Mouse (Mus musculus) 416B (cell line): ENCODE measurements around the gene Sertad3.

Source experiments
- DNase-seq: peaks from one replicate; pipeline ENCODE4 v3.0.0; 2011; ENCODE audit warnings: low read depth

Sertad3 gene

DNA sequence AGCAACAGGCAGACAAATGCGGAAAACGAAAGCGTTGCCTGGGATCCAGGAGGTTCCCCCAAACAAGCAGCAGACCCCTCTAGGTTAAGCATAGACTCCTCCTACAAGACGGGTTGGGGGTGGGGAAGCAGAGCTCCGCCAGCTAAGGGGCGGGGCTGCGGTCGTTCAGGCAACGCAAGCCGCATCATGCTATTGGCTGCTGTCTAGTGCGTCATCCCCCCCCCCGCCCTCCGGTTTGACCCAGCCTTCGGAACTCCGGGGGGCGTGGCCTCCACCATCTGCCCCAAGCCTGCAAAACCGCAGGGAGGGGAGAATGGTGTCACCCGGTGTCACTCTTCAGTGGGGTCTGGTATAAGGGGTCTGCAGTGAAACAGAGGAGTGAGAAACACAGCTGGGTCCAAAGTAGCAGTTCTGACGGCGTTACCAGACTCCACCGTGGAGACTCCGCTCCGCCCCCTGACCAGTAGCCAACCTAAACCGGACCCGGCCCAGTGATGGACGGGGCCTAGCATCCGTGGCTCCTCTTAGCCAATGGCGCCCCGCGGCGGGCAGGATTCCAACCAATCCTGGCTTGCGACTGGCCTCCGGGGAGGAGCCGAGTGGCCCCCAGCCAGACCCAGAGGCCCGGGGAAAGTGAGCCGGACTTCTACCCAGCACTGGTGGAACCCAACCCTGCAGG lies at the start of gene Sertad3:
Gene Sertad3 (plus strand): TSS at position 613 of the 679 bp plus-strand sequence.
- peak; percentile 99 for DNase-seq

DNA sequence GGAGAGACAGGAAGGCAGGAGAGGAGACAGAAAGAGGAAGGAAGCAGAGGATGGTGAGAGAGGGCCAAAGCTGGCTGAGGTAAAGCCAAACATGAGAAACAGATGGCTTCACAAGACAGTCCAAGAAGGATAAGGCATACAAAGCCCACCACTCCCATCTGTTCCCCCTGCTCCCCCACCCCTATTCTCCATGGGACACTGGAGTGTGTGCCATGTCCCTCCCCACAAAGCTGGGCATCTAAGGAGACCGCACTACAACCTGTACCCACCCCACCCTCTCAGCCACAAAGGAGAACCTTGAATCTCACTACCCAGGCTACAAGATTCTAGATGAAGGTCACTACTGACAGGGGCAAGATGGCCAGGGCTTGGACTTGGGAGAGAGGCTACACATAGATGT lies 46.2 kb upstream of the Sertad3 start:
- DNase-seq: no peak

DNA sequence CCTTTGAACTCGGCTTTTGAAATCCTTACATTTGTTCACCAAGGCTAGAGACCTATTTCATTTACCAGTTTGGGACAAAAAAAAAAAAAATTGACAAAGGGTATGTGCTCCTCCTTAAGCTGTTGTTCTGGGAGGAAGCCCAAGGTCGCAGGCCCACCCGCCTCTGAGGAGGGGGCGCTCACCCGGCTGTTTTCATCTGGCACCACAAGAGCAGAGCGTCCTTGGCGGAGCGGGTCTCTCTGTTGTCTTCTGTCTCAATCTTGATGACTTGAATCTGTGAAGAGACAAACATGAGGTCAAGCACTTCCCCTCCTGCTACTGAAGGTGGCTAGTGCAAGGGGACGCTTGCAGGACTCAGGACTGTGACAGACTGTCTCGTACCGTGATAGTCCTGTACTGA lies 45.6 kb upstream of the Sertad3 start:
- no peak for DNase-seq

DNA sequence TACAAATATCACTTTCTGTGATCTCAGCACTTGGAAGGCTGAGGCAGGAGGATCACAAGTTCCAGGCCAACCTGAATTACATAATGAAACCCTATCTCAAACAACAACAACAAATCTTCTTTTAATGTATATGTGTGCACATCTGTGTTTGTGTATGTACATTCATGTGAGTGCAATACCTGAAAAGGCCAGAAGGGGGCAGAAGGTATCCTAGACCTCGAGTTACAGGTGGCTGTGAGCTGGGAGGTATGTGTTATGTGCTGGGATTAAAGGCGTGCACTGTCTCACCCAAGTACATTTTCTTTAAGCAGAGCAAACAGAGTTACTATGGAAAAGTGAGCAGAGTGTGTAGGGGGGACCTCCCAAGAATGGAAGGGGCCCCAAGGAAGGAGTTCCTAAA lies 44.4 kb upstream of the Sertad3 start:
- DNase-seq: no peak

DNA sequence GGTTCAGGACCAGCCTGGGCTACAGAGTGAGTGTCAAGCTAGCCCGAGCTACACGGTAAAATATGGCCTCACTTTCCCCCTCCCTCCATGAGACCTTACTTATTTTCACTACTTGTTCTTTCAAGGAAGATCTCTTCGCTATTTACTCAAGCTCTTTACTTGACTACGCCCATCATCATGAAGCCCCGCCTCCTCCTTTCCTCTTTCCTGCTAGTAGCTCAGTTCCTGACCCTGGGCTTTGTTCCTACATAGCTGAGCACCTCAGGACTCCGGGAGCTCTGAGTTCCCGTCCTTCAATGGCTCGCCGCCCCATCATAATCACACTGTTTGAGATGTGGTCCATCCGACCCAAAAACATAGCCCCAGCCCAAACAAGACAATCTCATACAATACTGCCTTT lies 40.2 kb upstream of the Sertad3 start:
- DNase-seq: no peak

DNA sequence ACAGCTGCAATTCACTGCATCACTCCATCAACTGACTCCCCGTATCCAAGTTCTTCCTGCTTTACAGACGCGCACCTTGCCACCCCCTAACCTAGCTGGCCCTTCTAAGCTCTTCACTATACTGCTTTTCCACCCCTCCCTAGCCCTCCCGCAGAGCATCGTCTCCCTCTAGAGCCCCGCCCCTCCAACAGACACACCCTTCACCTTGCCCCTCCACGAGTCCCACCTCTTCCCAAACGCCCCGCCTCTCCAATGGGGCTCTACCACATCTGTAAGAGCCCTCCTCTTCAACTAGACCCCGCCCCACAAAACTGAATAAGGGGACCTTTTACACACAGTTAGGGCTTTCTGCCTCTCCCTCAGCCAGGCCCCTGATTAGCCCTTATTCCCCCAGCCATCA lies 39.8 kb upstream of the Sertad3 start:
- peak; percentile 38 for DNase-seq

DNA sequence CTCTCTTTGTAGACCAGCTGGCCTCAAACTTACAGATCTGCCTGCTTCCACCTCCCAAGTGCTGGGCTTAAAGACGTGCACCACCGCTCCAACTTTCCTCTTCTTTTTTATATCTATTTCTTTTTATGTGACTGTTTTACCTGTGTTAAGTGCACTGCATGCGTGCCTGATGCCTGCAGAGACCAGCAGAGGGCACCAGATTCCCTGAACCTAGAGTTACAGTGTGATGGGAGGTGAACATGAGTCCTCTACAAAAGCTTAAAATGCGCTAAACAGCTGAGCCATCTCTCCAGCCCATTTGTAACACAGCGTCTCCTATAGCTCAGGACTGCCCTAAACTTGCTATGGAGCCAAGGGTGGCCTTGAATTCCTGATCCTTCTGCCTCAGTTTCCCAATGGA lies 36.0 kb upstream of the Sertad3 start:
- DNase-seq: peak; percentile 82

DNA sequence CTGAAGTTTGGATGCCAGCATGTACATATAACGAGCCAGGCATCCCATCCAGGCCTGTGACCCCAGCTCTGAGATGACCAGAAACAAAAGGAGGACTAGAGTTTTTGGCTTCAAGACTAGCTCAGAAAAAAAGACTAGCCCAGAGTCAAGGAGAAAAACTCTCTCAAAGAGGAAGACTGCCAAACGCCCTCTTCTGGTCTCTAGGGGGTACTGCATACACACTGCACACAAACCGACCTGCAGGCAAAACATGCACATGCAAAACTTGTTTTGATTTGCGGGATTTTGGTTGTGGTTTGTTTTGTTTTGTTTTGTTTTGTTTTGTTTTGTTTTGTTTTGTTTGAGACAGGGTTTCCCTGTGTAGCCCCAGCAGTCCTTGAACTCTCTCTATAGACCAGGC lies 33.6 kb upstream of the Sertad3 start:
- no peak for DNase-seq

DNA sequence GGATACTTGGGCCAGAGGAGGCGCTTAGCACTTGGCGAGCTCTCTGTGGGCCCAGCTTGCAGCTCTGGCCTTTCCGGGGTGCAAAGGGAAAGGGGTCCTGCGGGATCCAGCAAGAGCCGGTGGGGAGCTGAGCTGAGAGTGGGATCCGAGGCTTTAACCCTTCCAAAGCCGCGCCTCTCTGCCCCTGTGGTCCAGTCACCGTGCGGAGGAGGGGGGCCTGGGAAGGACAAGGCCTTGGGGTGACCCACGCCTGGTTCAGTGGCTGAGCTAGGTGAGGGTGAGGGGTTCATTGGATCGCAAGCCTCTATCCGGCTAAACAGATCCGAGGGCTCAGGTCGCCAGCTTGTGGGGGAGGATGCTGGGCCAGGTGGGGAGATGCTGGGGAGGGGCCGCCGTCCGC lies 27.5 kb upstream of the Sertad3 start:
- DNase-seq: no peak

DNA sequence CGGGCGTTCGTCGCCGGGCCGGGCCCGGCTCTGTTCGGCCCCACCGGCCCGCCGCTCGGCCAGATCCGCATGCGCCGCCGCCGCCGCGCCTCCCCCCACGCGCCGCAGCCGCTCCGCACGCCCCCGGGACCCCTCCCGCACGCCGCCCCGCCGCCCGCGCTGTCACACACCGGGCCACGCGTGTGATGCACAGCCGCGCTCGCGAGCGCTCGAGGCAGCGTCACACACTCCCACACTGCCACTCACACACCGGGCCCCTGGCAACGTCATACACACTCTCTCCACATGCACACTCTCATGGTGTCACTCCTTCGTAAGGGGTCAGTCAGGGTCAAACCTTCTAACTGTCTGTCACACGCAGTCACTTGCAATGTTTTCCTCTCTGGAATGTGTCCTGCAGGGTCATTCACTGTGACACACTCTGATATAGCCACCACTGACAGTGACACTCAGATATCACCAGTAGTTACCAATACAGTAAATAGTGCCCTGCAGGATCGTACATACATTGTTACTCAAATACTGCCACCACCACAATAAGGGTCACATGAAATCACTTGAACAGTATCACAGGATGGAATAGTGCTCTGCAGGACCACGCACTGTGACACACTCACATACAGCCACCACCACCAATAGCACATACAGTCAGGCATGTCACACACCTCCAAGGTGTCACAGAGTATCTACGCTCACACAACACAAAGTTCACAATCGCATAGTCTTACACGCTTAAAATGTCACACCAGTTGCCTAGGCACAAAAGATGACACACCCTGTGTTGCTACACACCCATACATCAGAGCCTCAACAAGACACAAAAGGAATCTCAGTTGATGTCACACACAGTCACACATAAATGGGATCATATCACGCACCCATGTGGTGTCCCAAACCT lies 26.8 kb upstream of the Sertad3 start:
- DNase-seq: no peak

DNA sequence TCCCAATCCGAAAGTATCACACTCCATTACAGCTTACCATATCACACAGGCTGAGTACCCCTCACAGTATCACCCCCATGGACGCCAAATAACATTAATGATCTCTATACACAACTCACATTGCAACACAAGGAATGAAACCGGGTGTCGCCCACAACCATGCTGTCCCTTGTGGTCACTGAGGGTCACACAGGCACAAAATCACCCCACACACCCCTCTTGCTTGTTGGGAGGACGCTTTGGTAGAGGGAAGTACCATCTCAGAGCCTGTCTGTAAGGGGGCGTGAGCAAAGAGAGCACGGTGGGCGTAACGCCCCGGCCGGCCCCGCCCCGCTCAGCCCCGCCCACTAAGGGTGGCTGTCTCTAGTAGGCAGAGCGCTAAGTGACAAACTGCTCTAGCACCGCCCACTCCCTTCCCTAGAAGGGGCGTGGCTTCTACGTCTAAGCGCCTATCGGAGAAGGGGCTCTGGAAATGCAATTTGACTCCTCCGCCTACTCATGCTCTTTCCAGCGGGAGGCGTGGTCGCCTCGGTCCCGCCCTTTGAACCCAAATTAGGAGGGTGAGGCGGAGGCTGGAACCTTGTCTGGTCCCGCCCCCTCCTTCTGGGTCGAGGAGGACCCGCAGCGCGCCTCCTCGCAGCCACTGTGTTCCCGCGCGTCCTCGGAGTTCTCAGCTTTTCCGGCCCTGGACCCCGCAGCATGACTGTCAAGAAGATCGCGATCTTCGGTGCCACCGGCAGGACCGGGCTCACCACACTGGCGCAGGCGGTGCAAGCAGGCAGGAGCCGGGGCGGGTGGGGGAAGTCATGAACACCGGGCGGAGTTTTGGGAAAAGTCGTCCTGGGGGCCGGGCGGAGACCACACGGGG lies 25.9 kb upstream of the Sertad3 start, which contains the start of the genes Sptbn4 and Blvrb:
Gene Sptbn4 (minus strand): TSS at position 268 of the 868 bp plus-strand sequence.
Gene Blvrb (plus strand): TSS at position 560 of the 868 bp plus-strand sequence.
- DNase-seq: peak; percentile 100

DNA sequence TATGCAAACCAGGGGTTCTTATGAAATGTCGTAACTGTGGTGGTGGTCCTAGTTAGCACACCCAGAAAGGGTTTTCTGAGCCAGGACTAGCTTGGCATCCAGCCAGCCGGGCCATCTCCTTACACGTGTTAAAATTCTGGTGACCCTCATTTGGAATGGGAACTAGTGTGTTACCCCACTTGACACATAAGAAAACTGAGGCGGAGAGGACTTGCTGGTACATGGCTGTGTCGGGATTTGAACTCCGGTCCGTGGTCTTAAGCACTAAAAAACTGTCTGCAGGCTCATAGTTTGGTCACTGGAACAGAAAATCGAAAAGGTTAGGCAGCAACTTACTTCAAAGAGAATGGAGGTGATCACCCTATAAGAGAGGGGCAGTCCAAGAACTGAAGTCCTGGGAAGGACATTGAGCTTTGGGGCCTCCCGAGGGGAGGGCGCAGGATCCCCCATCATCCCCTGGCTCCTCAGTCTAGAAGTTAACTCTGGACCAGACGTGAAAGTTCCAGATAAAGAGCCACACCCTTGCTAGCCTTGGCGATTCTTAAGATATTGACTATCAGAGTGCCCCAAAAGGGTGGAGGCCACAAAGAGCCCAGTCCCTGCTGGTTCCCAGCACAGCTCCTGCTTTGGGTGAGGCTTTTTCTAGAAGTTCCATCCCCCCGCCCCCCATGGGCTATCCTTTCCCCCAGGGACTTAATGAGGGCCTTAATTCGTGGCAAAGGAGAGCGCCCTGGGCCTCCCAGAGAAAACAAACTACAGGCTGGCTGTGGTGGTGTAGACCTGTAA lies 25.0 kb upstream of the Sertad3 start:
- peak; percentile 58 for DNase-seq

DNA sequence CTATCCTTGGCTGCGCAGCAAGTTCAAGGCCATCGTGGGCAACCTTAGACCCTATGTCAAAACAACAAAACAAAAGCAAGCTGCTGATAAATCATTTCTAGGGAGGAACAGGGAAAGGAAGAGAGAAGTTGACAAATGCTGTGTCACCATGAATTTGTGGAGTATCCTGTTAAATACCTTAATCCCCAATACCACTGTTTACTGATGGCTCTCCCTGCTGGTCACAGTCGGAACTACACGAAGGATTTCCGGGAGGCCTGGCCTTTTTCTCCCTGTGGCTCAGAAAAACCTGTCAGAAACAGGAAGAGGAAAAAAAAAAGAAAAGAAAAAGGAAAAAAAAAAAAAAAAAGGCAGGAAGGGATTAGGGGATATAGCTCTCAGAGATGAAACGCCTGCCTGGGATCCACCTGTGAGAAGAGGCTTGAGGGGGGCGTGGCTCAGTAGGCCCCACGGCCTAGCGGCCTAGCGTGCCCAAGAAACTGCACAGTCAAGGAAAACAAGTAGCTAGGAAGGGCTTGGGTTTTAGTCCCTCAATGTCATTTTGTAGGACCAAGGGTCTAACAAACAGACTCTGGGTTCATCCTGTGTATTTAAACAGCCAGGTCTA lies 24.2 kb upstream of the Sertad3 start:
- DNase-seq: peak; percentile 80

DNA sequence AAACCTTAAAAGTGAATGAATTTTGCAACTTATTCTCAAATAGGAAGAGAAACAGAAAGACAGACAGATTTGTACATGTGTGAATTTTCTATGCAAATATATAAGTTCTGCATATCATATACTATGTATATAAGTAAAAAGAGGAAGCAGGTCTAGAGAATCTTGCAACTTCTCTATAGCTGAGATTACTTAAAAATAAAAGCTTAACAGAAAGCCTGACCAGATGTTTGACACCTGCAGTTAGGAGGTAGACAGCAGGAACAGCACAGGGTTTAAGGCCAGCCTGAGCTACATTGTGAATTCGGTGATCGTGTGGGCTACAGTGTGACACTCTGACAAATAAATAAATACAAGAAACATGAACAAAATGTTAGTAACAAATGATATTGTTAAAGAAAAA lies 22.2 kb upstream of the Sertad3 start:
- DNase-seq: no peak

DNA sequence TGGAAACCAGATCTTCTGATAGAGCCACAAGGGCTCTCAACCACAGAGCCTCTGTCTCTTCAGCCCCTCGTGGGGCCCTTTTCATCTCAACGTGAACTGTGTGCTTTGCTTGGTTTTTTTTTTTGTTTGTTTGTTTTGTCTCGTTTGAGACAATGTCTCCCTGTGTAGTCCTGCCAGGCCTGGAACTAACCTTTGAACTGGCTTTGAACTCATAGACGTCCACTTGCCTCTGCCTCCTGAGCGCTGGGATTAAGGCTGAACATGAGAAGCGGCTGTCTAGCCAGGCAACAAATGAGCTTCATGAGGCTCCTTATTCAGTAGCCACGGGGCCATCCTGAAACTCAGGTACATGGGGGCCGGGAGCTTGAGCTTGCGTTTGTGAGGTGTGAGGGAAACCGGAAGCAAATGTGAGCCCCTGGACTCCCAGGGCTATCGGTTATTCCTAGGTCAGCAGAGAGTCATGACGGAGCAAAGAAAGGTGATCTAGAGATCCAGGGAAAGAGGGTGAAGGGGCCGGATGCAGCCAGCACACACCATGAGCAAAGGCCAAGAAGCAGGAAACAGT lies 21.3 kb upstream of the Sertad3 start:
- DNase-seq: no peak

DNA sequence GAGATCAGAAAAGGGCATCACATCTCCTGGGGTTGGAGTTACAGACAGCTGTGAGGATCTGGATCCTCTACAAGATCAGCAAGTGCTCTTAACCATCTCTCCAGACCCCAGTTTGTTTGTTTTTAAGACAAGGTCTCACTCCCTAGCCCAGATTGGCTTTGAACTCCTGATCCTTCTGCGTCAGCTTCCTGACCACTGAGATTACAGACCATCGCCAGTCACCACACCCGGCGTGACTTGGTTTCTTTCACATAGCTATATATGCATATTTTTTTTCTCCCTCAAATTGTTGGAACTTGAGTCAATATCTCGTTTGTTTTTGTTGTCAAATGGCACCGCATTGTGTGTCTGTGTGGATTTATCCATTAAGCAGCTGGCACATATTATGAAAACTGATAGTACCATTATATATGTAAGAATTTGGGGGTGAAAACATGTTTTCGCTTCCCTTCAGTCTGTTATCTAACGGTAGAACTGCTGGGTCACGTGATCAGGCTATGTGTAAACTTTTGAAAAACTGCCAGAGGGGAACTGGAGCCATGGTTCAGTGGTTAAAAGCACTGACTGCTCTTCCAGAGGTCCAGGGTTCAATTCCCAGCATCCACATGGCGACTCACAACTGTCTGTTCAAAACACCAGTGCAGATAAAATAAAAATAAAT lies 19.0 kb upstream of the Sertad3 start:
- peak; percentile 56 for DNase-seq

DNA sequence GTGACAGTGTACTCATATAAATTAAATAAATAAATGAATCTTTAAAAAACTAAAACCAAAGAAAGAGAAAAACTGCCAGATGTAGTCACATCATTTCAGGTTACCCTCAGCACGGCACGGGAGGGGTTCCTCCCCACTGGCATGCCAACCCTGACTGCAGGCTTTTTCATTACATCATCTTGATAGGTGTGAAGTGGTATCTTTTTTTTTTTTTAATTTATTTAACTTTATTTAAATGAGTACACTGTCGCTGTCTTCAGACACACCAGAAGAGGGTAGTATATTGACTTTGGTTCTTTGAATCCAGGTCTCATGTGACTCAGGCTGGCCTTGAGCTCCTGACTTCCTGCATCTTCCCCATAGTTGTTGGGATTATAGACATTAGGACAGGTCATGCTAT lies 18.3 kb upstream of the Sertad3 start:
- DNase-seq: no peak

DNA sequence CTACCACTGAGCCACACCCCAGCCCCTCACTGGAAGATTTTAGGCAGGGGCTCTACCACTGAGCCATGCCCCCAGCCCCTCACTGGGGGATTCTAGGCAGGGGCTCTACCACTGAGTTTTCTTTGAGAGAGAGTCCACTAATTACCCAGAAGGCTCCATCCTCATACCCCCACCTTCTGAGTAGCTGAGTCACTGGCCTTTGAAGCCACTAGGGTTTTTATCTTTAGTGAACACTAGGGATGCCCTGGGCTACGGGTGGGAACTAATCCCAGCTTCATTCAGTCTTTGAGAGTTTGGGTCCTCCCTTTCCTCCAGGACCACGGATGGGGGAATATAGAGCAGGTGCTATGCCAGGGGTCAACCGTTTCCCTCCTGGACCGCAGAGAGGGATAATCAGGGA lies 15.0 kb upstream of the Sertad3 start:
- no peak for DNase-seq

DNA sequence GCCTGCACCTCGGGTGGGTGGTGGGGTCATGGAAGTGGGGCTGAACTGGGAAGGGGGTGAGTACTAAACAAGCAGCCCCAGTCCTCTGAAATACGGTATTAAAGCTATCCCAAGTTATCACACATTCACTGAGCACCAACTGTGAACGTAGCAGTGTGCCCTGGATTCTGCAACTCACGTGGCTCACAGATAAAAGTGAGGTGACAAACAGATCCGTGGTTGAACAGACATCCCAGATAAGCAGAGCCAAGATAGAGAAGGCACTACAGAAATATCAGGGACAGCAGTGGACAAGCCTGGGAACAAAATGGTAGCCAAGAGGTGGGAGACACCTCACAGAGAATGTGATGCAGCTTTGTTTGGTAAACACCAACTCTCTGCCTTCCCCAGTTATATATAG lies 13.9 kb upstream of the Sertad3 start:
- DNase-seq: no peak

DNA sequence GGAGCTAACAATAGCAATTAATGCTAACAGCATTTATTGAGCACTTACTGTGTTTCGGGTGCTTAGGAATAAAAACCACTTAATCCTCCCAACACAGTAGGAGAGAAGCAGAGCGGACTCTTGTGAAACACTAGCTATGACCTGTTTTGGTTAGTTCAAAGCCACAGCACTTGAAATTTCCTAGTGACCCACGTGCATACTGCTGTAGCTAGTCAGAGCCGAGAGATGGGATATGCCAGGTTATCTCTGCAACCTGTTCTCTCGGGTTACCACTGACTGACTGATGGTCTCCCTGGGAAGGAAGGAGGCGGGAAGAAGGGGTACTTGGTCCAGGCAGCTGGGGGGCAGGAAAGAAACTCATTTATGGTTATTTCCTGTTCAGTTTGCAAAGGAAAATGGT lies 13.1 kb upstream of the Sertad3 start:
- DNase-seq: peak; percentile 78
